Mouse (Mus musculus): ENCODE results near the gene Aasdhppt.

- no peak for TF ChIP-seq CTCF (IDR thresholded peaks at IDR 0.05; ENCODE audit: borderline replicate concordance, extremely low read depth, insufficient read depth, insufficient read length)
- no peak for TF ChIP-seq POLR2A (IDR thresholded peaks at IDR 0.05; ENCODE audit: borderline replicate concordance, extremely low read depth, insufficient read depth, insufficient read length, poor library complexity, severe bottlenecking)
These were observed 1.9 kb upstream of the Aasdhppt start for GRCm38 (mm10) chr9:4311162-4311561.
